Mouse (Mus musculus) heart, postnatal 4 days (tissue): ENCODE data around the gene Naa50. TPM values are rescaled to one million over a fixed set of nuclear protein-coding genes. Genes with fewer than 3 reads are reported as not detected.

Experiments
- DNase-seq: peaks from one replicate; pipeline ENCODE4 v3.0.0; 2021
- total RNA-seq, 2 experiments: library from RNA; stranded (reverse); gene quantifications; 2 replicates each; pipeline ENCODE4 v1.2.3; 2021

Naa50 gene
- 100 to 1,000 TPM in 1 of 2 experiments, 10 to 100 TPM in 1; 96.8 to 100 TPM for total RNA-seq

DNA sequence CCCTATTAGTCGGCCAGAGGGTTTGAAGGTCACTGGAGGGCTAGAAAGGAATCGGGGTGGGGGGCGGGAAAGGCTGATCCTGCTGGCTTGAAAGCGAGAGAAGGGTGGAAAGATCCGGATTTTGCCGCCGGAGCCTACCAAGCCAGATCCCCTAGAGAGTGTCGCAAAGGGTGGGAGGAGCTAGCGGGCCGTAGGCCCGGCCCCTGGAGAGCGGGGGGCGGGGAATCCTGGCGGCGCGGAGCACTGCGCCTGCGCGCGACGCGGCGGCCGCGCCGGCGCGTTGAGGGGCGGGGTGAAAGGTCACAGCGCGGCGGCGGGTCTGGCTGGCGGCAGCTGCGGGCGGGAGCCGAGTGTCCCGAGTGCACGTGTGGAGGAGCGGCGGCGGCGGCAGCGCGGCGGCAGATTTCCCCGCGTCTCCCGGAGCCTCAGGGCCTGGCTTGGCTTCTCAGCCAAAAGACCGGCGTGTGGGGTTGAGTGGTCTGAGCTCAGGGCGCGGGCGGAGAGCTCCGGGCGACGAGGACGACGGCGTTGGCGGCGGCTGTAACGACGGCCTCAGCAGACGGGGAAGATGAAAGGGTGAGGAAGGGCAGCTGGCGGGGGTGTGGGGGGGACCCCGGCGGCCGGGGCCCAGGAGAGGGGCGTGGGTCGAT is at the start of gene Naa50, which contains the start of gene Atp6v1a:
Gene Naa50 (plus strand): TSS at position 295 of the 650 bp plus-strand sequence.
Gene Atp6v1a (minus strand): TSS at position 170 of the 650 bp plus-strand sequence.
- DNase-seq, result peak; percentile 95

DNA sequence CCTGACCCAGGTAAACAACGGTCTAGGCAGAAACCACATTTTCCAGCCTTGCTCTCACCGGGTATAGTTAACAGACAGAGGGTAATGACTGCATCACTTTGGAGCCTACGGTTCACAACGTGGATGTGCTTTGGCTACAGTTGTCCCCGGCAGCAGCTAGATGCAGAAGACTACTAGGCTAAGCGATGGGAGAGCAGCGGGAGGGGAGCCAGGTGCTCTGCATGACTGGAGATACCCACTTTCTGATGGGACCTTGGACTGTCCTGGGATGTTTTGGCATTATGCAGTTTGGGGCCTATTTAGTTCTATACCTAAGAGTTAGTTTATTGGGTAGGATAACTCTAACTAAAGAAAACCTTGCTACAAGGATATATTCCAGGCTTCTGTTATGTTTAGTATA is 40.3 kb upstream of the Naa50 start:
- DNase-seq, result no peak

DNA sequence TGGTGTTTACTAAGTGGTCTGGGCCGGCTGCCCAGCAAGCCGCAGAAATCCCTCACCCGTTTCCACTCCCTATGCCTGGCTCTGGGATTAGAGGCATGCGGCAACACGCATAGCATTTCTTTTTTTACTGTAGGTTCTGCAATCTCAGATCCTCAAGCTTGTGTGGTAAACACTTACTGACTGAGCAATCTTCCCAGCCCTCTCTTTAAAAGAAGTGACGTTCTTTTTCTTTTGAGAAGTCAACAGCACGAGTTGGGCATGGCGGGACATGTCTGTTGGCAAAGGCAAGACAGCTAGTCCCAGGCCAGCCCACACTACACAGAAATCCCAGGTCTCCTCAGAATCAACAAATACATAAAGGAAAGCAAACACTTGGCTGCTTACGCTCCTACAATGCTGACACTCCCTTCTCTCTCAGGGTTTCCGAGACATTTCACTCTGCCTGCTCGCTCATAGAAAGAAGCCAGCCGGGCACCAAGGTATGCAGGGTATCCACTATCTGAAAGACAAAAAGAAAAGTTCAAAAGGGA is 38.4 kb upstream of the Naa50 start:
- DNase-seq, result no peak

DNA sequence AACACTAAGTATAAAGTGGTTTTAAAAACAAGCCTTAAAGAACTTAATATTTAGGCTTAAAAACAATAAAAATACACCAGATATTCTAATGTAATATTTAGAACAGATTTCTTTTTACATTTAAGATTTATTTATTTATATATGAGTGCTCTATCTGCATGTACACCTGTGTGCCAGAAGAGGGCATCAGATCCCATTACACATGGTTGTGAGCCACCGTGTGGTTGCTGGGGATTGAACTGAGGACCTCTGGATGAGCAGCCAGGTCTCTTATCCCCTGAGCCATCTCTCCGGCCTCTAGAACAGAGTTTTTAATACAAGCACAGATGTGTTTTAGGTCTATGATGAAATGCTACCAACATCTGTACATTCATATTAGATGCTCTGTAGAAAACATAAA is 36.7 kb upstream of the Naa50 start:
- DNase-seq, result no peak

DNA sequence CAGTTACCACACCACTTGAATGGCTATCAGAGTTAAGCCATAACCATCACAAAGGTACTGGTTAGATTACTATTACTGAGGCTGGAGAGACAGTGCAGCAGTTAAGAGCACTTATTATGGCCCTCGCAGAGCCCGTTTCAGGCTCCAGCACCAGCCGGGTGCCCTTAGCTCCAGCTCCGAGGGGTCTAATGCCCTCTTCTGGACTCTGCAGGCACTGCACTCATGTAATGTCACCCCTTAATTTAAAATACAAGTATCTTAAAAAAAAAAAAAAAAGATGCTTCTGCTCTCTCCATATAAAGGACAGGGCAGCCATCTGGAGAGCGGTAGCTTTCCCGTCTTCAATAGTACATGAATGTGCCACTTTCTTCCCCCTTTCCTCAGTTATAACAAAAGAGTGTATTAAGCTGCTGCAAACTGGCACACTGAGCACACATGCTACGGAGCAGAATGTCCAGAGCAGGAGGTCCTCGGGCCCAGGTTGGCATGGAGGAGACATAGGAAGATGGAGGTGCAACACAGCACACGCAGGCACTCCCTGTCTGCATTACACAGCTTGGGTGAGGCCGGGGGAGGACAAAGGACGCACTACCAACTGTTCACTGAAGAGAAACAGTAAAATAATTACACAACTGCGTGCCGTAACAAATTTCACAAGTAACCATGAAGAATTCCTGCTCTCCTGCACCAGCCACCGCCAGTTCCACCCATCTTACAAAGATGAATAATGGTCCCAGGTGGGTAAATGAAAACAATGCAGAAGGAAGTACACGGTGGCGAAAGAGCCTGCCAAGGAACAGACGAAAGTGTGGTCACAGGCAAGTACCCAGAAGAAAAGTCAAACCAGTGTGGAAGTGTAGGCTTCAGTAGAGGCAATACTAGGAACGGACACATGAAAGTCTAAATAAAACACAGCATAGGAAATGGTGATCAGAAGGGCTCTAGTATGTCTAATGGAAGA is 35.5 kb upstream of the Naa50 start:
- no peak for DNase-seq

DNA sequence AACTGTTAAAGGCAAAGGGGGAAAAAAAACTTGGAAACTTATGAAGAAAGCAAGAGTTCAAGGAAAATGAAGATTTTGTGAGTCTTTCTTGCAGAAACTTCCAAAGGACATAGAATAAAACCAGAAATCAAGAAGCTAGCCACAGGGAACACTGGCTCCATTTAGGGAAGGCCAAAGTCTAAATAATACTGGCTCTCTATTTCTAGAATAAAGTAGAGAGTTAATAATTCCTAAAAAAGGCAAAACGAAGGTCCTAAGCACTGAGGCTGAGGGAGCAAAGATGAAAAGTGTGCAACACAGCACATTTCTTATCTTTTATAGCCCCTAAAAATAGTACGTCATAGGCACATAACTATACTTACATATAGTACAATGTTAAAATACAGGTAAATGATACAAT is 34.4 kb upstream of the Naa50 start:
- no peak for DNase-seq

DNA sequence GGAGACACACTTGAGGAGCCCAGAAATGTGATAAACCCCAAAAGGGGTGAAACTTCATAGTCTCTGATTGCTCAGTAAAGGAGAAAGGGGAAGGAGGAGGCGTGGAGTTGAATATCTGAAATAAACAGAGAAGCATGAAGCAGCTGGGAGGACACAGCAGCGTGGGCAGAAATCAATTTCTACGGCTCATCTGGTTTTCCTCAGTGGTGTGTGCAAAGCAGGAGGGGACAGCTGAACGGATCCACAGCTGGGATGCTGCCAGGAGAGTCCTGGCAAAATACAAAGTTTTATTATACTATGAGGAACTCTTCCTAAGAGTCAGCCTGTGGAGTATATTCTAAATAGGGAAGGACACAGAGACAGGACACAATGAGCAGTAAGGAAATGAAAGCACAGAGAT is 30.6 kb upstream of the Naa50 start:
- peak; percentile 51 for DNase-seq

DNA sequence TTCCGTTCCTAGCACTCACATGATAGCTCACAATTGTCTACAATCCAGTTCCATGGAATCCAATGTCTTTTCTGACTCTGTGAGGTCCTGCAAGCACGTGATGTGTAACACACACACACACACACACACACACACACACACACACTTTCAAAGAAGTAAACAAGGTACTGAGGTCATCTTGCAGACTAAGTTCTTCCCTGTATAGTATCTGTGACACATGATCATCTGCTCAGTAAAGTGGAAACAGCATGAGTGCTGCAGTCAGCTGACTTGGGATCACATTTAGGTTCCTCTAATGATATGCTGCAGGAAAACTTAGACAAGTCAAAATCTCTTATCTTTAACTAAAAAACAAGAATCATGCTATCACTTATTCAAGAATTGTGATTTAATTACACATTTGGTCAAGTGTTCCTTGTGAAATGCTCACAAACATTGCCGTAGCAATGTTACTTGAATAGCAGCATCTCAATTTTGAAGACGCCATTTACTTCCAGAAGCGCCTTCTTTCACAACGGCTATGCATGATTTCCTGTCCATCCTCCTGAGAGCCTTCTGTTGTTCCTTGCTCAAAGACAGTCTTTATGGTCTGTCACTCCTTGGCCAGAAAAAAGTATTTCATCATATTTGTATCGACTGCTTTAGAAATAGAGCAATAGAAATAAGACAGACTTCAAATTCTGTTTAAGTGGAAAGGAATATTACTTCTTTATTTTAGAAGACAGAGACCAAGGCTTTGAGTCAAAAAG is 19.7 kb upstream of the Naa50 start:
- DNase-seq, result no peak

DNA sequence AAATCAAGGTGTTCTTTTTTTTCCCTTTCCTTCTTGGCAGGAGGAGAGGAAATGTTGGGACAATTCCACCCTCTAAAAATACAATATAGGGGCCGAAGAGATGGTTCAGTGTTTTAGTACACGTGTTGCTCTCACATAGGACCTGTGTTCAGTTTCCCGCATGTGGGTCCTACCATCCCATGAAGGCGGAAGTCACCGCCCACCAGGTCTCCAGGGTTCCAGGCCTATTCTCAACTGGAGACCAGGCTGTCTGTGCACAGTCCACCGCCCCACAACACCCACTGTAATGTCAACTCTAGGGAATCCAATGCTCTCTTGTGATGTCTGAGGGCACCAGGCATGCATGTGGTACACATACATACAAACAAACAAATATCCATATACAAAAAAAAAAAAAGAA is 17.5 kb upstream of the Naa50 start:
- DNase-seq, result no peak

DNA sequence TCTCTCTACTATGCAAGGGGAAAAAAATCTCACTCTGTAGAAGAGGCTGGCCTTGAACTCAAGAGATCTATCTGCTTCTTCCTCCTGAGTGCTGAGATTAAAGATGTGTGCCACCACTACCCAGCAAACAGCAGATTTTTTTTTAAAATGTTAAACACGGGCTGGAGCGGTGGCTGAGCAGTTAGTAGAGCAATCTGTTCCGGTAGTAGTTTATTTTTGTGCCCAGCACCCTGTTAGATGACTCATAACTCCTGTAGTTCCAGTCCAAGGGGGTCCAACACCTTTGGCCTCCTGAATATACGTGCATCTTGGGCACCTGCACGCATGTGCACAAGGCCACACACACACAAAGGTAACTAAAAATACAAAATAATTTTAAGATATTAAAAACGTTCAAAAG is 17.1 kb upstream of the Naa50 start:
- DNase-seq, result no peak

DNA sequence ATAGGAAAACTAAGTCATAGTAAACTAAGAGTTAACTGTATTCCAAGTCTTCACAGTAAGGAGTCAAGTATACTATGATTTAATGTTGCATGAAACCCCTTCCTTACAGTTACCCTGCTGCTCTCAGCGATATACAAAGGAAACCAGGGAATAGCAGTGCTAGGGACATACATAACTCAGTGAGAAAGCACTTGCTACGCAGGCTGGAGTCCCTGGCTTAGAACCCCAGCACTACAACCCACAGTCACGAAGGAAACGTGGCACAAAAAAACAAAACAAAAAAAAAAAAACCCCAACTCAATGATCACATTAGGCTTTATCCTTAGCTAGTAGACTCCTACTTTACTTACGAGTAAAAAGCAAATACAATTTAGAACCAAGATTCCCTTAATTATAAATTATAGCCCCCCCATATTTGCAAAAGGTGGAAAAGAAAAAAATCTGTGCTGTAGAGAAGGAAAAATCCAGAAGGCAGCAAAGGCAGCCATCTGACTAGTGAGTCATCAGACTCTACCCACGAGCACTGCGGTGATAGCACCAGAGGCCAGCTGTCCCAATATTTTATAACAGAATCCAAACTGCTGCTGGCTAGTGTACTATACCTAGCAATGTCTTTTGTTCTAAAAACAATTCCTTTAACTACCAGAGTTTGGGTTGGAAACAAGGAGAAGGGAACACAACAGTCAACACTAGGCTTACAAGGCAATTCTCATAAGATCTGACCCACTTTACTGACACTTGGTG is 16.5 kb upstream of the Naa50 start:
- DNase-seq, result no peak

DNA sequence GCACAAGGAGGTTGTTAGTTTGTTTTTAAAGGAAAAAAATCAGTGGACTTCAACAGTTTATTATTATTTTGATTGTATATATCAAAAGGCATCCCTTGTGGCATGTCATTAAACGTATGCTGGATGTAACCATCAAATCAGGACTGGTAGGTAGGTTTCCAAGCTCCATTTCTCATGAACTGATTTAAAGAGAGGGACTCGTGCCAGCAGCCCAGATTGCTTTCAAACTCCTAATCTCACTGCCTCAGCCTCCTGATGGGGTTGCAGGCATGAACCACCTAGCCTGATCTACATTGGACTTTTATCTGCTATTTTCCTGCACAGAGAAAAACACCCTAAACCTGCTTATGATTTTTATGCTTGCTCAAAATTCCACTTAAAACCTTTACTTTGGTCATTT is 15.8 kb upstream of the Naa50 start:
- no peak for DNase-seq

DNA sequence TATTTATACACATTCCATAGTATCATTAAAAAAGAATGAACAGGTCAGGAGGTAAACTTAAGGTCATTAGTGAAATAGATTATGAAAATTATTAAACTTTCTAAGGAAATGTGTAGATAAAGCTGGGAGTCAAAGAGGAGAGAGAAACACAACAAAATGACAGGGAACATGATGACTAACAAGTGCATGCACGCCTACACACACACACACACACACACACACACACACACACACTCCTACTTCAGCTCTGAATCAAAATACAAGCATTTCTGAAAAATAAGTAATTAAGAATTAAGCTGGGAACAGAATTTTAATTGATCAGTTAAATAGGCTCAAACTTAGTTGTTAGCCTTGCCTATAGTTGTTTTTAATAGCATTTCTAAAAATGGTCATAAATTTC is 14.9 kb upstream of the Naa50 start:
- DNase-seq, result no peak

DNA sequence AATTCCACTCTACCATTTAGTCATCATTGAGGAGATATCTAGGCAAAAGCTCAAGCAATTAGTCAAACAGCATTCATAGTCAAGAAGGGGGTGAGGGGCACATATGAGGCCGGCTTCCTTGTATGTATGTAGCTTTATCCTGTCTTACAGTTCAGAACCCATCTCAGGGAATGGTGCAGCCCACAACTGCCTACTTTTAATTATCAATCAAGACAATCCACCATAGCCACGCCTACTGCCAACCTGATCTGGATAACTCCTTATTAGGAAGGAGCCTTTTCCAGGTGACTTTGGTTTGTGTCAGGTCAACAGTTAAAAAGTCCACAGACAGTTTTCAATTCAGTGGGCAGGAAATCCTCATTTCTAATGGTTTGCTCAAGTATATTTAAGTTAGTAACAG is 14.2 kb upstream of the Naa50 start:
- DNase-seq, result no peak

DNA sequence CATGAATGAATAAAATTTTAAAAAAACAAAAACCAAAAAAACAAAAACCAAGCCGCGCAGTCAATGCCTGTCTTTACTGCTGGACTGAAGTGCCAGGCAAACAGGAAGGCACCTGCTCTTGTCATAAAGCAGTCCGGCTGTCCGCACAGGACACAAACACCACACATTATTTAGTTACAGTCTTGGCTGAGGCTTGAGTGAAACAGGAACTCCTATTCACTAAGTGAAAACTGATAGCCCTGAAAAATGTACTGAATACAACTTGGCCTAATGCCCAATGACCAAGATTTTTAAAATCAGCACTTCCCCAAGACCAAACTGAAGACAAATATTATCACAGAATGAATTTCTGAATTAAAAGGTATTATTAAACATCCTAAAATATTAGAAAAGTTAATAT is 13.2 kb upstream of the Naa50 start:
- no peak for DNase-seq

DNA sequence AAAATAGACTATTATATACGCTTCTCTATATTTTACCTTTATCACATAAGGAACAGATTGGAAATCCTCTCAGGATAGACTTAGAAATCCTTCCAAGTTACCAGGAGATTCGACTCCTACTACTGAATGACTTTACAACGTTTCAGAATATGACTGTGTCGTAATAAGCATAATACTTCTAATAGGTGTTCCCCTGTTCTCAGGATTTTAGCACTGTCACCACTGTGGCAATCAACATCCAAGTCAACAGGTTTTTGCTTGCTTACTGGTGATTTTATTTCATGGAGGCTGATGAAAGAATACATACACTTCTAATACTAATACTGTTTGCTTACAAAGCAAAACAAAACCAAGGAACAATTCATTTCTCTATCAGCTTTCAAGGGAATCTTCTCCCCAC is 7.3 kb upstream of the Naa50 start:
- no peak for DNase-seq

DNA sequence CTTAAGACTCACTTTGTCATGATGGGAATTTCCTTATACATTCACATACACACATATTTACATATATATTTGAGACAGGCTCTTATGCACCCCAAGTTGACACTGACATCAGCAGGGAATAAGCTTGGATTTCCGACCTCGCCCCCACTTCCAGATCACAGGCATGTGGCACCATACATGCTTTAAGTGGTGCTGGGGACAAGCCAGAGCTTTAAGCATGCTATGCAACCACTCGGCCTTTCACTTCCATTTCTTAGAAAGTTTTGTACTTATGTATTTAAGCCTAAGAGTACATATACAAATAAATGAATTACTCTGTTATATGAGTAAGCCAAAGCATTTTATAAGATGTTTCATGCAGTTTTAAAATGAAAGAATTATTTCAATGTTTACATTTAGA is 6.4 kb upstream of the Naa50 start:
- DNase-seq, result no peak

DNA sequence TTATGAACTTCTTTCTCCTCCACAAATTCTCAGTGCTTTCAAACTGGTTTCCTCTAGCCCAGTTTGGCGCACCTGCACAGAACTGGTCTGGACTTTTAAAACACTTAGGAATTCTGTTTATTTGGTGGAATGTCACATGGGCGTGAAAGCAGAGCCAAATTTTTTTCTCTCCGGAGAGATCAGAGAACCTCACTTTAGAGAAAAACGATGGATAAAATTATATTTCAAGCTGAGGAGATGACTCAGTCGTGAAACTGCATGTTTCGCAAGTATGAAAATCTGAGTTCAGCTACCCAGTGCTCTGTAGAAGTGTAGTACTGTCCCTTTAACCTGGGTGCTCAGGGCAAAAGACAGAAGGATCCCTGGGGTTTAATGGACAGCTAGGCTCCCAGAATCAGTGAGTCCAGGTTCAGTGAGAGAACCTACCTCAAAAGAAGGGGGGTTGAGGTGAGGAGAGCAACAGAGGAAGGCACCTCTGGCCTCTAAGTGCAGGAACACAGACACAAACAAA is 3.1 kb upstream of the Naa50 start:
- no peak for DNase-seq

DNA sequence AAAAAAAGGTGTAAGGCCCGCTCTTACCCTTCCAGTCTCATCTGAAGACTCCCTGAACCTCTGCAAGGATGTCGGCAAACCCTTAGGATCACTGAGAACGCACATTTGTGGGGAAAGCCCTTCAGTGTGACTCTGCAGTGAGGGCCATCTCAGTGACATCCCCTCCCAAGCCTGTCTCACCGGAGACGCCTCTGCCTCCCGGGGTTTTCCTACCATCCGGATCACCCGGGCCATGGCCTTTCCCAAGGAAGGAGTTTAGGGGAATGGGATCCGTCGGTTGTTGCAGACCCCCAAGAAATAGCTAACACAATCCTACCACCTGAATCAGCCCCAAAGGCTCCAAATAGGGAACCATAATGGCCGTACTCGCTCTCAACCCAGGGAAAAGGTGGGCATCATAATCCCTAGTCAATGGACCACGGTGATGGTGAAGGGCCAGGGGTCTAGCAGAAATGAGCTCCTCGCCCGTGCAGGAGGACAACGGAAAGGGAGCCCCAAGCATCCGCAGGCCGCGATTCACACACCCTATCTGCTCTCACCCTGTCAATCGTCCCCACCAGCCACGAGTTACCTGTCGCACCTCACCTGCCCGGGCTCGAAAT is 1.2 kb upstream of the Naa50 start:
- DNase-seq, result no peak

DNA sequence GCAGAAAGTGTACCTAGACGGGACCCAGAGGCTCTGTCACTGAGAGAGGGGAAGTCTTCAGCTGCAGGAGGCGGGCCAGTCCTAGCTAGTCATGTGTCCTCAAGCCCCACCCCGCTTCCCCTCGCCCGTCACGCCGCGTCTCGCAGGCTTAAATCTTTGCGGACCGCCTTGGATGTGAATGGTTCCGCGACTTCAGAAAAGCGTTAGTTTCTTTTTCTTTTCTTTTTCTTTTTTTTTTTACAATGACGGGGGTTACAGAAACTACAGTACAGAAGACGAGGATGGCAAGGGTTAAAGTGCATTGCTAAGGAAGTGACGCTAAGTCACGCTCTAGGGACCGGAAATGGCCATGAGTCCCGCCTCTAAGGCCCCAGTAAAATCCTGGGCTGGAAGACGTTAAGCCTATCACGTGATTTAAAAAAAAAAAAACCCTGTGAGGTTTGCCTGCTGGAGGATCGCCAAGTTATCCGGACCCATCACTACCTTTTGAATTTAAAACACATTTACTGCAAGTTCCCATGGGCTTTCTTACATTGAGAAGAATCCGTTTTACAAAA is 573 bp upstream of the Naa50 start:
- DNase-seq, result peak; percentile 86

DNA sequence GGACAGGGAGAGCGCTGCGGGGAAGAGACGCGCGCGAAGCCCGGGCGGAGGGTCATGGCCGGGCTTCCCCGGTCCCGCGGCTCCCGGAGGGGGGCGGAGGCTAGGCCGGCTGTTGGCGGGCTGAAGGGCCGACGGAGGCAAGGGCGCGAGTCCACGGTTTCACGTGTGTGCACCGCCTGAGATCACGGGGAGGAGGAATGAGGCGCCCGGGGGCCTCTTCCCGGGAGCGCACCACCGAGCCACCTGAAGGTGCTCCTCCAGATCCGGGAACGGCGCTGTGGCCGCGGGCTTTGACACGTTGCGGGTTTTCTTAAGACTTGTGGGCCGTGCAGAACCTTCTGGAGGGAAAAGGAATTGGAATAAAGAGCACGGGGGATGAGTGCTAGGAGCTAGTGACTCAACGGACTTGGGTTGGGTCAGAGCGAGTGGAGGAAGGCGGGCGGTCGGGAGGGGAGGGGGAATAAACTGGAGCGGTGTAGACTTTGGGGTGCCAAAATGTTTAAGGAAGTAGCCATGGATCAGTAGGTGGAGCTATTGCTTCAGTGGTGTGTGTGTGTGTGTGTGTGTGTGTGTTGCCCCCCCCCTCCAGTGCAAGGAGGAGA is 657 bp downstream of the Naa50 start:
- DNase-seq, result peak; percentile 80
